Mouse (Mus musculus) retina, adult 2 months (tissue): Measurements from ENCODE around the gene Crtc3.

Source experiments
- DNase-seq: peaks from one replicate; pipeline ENCODE4 v3.0.0-alpha.2; 2012; ENCODE audit warnings: low read depth, low spot score

The Crtc3 gene

DNA sequence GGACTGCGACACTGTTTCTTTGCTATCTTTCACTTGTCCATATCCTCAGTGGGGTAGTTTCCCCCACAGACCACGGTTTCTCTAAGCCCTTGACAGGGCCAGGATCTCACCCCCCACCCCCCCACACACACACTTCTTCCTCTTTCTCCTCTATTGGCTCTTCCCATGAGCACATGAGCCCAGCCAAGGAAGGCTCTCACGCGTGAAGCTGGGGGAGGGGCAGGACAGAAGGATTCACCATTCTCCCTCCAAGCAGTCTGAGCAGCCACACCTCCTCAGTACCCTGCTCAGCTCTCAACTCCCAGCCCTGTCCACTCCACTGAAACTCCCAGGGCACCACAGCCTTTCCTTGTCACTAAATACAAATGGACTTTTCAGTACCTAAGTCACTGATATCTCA lies 47.2 kb downstream of the Crtc3 start:
- no peak for DNase-seq

DNA sequence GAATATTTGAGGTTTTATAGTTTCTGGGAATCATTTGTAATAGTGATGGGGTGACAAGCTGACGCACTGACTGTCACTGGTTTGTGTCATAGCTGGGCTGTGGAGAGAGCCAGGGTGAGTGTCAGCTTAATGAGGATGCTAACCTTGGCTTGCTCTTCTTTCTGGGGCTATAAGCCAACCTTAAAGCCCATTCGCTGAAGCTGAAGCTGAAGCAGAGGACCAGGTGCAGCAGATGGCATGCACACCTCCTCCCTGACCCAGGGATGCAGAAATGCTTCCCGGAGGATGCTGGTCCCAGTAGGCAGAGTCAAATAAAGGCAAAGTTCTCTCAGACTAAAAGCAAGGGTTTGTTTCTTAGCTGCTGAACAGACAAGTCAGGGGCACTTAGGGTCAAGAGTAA lies 48.7 kb downstream of the Crtc3 start:
- no peak for DNase-seq

DNA sequence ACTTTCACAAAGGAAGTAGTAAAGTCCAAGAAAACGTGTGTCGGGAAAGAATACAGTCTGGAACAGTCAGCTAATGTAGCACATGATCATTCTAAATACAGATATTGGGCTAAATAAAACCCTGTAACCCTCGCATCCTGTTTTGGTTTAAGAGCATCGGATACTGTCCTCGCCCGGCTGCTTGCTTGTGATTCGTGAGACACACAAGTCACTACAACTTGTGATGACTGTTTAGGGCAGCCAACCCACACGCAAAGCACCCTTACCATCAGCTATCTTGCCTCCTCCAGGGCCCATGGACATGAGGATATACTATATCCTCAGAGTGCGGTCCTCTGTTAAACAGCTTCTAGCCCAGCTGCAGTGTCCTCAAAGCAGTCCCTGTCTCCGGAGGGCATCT lies 50.2 kb downstream of the Crtc3 start:
- DNase-seq = no peak

DNA sequence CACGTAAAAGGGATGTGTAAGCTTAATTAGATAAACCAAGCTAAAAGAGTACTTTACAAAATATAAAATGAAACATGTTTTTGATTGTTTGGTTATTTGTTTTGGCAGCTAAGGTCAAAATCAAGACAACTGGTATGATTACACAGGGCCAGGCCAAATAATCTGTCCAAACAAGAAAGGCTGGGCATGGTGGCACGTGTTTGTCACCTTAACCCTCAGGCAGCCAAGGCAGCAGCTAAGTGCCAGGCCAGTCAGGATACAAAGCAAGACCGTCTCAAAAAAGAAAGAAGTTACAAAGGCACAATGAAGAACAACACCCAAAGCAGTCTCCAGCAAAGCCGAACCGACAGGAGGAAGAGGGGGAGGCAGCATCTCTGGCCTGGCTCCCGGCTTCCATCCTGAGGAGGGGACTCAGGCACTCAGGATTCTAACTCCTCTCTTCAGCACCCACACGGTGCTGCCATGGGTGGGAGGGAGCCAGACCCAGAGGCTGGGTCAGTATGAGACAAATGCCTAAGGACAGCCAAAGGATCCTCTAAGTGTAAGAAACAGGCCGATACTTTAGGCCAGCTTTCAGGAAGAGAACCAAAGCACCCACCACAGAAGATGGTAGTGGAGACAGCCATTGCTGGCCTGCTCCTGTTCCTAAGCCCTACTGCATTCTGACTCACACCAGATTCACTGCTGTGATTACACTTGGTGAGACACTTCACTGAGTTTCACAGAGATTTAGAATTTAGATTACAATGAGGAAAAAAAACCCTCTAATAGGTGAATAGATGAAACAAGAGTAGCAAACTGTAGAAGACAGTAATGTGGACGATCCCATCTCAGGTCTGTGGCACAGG lies 51.5 kb downstream of the Crtc3 start:
- DNase-seq = no peak

DNA sequence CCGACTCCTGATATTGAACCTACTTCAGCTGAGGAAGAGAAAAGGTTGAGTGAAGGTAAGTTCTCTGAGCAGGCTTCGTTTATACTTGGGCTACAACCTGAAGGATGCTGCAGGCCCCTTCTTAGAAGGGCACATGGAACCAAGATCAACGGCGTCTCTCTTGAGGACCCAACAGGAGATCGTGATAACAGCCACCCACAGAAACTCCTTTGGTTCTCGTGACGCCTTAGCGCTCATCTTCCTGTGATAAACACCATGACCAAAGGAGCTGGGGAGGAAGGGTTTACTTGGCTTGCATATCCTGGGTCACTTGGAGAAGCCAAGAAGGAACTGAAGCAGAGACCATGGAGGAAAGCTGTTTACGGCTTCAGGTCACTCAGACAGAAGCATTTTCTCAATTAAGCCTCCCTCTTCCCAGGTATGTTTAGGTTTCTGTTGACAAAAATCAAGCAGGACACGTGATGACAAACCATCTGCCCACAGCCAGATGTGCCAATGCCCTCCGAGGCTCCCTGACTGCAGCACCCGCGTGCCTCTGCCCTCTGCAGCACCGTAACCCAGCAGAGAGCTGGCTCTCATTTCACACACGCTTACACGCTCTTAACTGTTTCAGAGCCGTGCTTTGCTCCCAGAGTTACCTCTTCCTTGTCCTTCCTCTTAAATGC lies 52.3 kb downstream of the Crtc3 start:
- DNase-seq = no peak

DNA sequence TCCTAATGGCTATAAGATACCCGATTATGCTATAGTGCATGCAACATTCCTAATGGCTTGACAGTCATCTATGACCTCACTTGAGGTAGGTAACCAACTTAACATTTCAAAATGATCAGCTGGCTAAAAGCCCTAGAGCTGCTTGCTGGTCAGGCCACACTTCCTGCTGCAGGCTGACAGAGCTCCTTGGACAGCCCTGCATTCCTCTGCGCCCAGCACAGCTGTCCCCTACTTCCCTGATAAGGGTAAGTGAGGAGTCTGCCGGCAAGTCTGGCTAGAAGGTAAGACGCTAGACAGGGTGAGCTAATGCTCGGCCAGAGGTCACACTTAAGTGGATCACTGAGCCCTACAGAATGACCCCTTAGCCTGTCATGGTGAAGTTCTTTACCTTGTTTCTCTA lies 52.8 kb downstream of the Crtc3 start:
- no peak for DNase-seq

DNA sequence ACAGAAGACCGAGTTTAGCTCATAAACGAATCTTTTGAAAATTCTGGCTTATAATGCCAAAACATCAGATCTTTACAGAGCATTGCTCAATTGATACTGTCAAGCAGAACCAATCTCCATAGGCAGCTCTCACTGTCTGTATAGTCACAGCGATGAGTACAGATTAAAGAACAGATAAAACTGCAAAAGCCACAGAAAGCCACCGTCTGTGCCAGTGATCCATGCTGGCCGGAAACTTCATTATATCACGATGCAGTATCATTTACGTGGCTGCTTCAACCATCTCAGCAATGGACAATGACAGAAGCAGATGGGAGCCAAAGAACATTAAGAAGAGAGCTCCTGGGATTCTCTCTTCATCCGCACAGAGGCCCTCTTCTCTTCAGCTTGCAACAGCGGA lies 53.9 kb downstream of the Crtc3 start:
- no peak for DNase-seq

DNA sequence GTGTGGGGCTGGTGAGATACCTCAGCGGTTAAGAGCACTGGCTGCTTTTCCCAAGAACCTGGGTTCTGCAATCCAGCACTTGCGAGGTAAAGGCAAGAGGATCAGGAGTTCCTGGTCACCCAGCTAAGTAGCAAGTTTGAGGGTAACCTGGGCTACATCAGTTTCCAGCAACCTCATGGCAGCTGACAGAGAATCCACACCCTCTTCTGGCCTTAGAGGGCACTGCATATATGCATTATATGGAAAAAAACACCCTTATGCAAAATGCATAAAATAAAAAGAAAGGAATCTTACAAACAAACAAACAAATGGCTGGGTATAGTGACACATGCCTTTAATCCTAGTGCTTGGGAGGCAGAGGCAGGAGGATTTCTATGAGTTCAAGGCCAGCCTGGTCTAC lies 55.0 kb downstream of the Crtc3 start:
- DNase-seq = no peak

DNA sequence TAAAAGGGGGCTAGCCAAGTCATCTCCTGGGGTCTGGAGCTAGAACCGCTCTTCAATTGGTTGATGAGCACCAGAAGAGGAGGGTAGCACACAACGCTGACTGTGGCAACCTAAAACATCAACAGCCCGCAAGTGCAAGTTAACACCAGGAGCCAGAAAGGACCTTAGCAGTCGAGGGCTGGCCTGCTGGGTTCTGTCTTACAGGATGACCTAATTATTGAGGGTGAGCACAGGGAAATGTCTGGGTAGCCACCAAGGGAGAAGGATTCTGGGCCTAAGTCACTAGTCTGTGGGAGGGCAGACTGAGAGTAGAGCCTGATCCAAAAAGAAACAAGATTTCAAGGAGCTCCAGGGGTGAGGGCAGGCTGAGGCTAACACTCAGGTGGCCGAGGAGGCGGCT lies 56.7 kb downstream of the Crtc3 start:
- no peak for DNase-seq

DNA sequence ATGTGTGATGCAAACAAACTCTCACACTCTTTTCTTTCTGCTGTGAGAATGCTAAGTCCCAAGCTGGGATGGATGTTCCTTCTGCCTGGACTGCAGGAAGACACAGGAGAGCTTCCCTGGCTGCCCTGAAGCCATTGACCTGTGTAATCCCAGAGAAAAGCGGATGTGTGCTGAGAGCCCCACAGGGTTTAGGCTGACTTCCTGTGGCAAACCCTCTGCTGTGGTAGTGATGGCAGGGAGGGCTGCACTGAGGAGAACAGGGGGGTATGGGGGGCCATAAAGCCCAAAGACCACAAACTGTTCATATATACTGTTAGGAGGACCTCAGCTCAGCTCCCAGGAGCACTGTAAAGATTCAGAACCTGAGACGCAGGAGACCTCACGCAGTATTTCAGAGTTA lies 57.3 kb downstream of the Crtc3 start:
- DNase-seq = no peak

DNA sequence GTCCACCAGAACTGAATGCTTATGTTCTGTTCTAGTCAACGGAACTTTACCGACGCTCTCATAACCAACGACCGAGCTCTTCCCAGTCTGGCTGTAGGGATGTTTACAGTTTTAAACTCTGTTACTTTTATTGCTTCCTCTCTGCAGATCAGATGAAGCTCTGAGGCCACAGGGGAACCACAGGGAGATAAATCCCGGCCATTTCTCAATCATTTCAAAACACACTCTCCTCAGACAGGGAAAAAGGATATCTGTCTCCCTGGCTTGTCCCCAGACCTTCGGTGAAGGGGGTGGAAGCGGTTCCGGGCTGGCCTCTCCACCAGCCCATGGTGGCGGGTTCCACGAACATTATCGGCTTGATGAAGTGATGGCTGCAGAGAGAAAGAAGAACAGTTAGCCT lies 59.3 kb downstream of the Crtc3 start:
- no peak for DNase-seq

DNA sequence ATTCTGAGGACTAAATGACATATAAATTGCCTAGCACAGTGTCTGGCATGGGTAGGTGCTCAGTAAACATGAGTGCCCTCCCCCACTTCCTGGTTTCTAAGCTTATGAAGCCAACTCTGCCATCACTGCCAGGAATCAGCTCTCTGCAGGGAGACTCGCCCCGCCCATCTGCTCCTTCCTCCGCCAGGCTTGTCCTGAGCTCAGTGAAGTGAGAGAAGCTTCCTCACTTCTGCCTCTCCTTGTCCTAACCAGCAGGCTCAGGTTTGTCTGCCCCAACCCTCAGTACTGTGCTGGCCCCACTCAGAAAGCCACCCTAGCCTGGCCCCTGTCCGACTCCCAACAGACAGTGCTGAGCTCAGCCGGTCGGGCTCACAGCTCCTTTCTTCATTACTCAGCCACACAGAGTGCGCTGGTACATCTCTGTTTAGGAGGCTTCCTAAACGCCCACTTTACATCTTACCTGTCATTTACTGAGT lies 59.9 kb downstream of the Crtc3 start:
- no peak for DNase-seq

DNA sequence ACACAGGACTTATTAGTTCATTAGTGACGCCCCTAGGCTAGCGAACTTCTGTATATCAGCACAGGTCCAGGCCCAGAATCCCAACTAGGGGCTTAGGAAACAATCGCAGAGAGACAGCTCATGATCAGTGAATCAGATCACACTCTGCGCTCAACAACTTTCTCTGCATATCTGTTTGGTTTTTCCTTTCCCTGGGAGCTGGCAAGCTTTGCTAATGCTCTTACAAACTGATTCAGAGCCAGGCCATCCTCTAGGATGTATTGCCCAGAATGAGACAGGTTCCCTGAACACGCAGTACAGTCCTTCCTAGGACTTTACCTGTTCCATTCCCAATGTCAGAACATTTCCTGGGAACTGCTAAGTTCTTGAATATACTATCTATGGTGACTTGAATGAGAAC lies 61.7 kb downstream of the Crtc3 start:
- DNase-seq = no peak

DNA sequence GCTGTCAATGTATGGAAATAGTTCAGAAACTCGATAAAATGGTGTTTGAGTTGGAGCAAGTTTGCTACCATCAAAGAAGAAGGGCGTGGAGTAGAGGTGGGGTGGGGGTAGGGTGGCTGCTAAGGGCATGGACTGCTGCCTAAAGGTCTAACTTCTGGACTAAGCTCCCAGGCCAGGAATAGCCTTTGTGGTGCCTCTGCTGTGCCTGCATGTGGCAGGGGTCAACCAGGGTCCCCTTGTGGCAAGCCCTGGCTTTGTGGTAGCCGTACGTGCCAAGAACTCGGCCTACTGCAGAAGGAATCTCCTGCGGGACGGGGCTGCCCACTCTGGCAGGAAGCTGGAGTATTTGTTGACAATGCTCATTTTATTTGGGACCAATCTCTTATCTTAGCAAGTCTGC lies 62.8 kb downstream of the Crtc3 start:
- DNase-seq = no peak

DNA sequence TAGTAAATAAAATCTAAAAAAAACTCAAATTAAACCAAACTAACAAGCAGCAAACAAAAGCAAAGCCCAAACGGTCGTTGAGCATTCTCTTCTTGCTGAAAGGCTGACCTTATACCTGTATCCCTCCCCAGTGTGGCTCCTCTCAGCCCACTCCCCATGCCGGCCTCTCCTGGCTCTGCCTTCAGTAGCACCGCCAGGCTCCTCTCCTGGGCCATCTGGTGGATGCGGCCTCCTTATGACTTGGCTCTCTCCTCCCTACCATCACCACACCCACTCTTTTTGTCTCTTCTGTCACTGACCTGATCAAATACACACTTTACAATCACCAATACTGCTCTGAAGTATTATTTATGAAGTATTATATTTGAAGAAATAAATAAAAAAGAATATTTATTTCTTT lies 65.4 kb downstream of the Crtc3 start:
- DNase-seq = no peak

DNA sequence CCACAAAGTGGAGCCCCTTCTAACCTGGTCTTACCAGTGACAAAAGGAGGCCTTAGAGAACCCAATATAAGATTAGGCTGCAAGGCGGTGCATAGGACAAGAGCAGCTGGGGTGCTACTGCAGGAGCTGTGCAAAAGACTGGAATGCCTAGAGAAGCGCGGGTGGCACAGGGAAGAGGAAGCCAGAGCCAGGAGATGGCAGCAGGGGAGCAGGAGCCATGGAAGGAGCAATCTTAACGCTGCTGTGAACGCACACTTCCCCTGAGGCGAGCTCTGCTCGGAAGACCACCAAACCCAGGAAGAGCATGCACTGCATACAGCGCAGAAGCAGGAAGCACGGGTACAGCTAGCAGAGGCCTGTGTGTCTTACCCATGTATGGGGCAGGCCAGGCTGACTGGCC lies 72.6 kb downstream of the Crtc3 start:
- no peak for DNase-seq

DNA sequence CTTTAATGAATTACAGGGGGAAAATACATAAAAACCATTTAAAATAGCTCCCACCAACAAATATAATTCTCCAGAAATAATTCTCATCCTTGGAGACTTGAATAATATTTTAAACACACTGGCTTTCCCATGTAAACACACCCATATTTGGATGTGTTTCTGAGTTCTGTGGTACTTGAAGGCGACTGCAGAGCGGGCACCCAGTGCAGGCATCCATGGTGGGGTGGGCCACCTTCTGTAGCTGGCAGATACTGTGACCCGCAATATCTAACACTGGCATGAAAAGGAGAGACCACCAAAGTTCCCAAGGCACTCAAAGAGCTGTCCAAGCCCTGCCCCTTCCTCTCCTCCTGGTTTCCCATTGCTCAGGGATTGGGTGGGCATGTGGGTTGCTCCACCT lies 74.6 kb downstream of the Crtc3 start:
- no peak for DNase-seq

DNA sequence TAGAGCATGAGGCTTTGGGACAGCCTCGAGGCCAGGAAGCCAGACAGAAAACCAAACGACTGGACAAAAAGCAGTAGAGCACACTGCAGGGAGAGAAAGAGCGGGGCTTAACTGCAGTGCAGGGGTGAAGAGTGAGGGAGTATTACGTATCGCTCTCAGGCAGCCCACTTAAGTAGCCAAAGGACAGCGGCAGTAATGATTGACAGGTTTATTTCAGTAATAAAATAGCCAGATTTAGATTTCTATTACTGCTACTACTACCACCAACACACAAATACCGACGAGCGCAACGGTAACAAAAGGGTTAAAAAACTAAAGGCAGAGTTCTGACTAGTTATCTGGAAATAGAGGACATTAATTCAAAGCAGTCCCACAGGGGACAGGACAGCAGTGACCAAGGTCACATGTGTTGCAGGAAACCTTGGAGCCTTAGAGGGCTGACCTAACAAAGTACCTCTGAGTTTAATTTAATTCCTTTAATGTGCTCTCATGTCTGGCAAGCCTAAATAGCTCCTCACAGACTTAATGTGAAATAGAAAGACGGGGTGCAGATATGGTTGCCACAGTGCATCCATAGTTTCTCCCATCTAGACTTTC lies 76.4 kb downstream of the Crtc3 start:
- DNase-seq = no peak

DNA sequence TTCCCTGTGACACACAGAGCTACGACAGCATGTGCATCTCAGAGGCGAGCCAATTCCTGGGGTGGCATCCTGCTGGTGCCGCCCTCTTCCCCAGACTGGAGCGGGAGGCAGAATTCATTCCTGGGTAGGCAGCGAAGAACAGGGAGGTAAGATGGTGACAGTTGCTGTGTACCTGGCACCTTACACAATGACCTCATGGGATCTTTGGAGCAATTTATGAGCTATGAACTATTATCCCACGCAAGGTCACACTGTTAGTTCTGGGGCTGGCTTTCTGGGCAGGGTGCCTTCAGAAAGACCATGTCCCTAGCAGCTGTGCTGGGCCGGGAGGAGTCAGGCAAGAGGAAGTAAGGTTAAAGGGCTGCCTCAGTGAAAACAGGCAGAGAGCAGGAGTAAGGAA lies 77.0 kb downstream of the Crtc3 start:
- DNase-seq = no peak

DNA sequence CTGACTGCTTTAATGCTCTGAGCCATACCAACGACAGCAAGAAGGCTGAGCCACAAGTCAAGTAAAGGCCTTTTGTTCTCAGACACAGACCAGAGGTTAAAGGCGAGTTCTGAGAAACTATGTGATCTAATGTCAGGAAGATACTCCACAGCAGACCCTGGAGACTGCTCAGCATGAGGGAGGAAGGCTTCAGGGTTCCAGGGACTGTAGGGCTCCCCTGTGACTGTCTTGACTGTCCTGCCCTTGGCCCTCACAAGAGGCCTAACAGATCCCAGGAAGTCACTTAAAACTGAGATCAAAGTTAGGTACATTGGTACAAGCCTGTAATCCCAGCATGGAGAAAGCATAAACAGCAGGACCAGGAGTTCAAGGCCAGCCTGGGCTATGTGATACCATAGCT lies 81.2 kb downstream of the Crtc3 start:
- DNase-seq = no peak

DNA sequence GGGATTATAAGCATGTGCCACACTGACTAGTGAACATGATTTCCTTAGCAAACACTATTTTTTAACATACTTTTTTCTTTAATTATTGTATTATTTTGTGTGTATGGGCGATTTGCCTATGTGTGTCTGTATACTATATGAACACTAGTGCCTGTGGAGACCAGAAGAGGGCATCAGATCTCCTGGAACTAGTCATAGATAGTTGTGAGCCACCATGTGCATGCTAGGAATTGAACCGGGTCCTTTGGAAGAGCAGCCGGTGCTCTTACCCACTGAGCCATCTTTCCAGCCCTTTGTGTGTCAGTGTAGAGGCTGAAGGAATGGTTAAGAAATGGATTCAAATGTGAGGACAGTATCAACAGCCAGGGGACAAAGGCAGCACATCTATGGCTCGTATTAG lies 82.2 kb downstream of the Crtc3 start:
- no peak for DNase-seq

DNA sequence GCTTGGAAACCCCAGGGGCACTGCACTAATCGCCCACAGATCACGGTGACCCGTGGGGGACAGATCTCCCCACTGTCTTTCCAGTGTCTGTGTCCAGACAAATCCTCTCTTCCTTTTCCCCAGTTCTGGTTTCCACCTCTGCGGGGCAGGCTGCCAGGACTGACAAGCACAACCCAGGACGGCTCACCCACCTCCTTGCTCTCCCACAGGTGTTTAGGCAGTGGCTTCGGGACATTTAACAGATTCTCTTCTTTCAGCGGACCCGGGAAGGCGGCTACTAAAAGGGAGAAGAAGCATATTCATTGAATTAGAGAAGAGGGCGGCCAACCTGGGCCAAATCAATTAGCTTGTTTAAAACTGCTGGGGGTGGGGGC lies 83.1 kb downstream of the Crtc3 start:
- DNase-seq = no peak
